Mouse (Mus musculus): ENCODE measurements around the gene Bola2. TPM values are rescaled to one million over a fixed set of nuclear protein-coding genes. Genes with fewer than 3 reads are reported as not detected.

Bola2 gene
- total and polyA plus RNA-seq, 2 experiments = 15.6 to 37.7 TPM

- Histone ChIP-seq H3K9ac (ENCODE audit: low read depth, low read length) (peak overlapping the region; percentile 2; the same call in 1 of the 2 replicates), H3K27ac (replicated peaks; ENCODE audit: insufficient read depth, low read depth, low read length) (peak overlapping the region; percentile 54), H3K36me3 (ENCODE audit: control insufficient read depth, insufficient read depth, low read length) (no peaks in the 10 kb centered on the region), H3K4me1 (ENCODE audit: control insufficient read depth, insufficient read depth, low read length) (peaks cover 8% of the 10 kb centered on the region), H3K79me2 (ENCODE audit: control insufficient read depth, insufficient read depth, low read length) (no peaks in the 10 kb centered on the region), H3K4me3 (ENCODE audit: insufficient read depth, low read depth, low read length) (peak overlapping the region; percentile 19), H3K27me3 (ENCODE audit: control insufficient read depth, insufficient read depth, low read length) (no peaks in the 10 kb centered on the region)
- WGBS = 27% methylated on average over 12 of the region's 12 CpGs
- DNase-seq (ENCODE audit: extremely low read depth, low read depth, low spot score) = peak; percentile 65
- no peak for TF ChIP-seq CTCF (IDR thresholded peaks at IDR 0.05; ENCODE audit: low read depth, low read length)
- no peak for TF ChIP-seq POLR2A (IDR thresholded peaks at IDR 0.05; ENCODE audit: extremely low read depth, insufficient read depth, low read length)
These were observed 50.9 kb downstream of the Bola2 start for GRCm38 (mm10) chr7:126746066-126746465.

- peaks cover 8% of the 10 kb centered on the region for H3K4me1 ChIP-seq (ENCODE audit: control insufficient read depth, insufficient read depth, low read length)
- peak overlapping the region; percentile 46 for H3K9ac ChIP-seq (ENCODE audit: low read depth, low read length)
- peak overlapping the region; percentile 19; the same call in 1 of the 2 replicates for H3K4me3 ChIP-seq (ENCODE audit: insufficient read depth, low read depth, low read length)
- peak overlapping the region; percentile 54 for H3K27ac ChIP-seq (replicated peaks; ENCODE audit: insufficient read depth, low read depth, low read length)
- TF ChIP-seq CTCF (IDR thresholded peaks at IDR 0.05; ENCODE audit: low read depth, low read length) (no peak), POLR2A (IDR thresholded peaks at IDR 0.05; ENCODE audit: extremely low read depth, insufficient read depth, low read length) (no peak)
- H3K79me2 ChIP-seq (ENCODE audit: control insufficient read depth, insufficient read depth, low read length) = no peaks in the 10 kb centered on the region
- H3K27me3 ChIP-seq (ENCODE audit: control insufficient read depth, insufficient read depth, low read length) = no peaks in the 10 kb centered on the region
- H3K36me3 ChIP-seq (ENCODE audit: control insufficient read depth, insufficient read depth, low read length) = no peaks in the 10 kb centered on the region
- peak; percentile 97 for DNase-seq (ENCODE audit: extremely low read depth, low read depth, low spot score)
- 3% methylated on average over 6 of the region's 6 CpGs for WGBS
These were observed 51.6 kb downstream of the Bola2 start for GRCm38 (mm10) chr7:126746798-126747197.

GRCm38 (mm10) chr7:126748824-126749223 is 53.6 kb downstream of the Bola2 start:
- no peaks in the 10 kb centered on the region for H3K27me3 ChIP-seq (ENCODE audit: control insufficient read depth, insufficient read depth, low read length)
- no peak for DNase-seq (ENCODE audit: extremely low read depth, low read depth, low spot score)
- WGBS = 70% methylated on average over 7 of the region's 7 CpGs
- no peak overlapping the region for H3K27ac ChIP-seq (replicated peaks; ENCODE audit: insufficient read depth, low read depth, low read length)
- no peak overlapping the region for H3K9ac ChIP-seq (ENCODE audit: low read depth, low read length)
- TF ChIP-seq POLR2A (IDR thresholded peaks at IDR 0.05; ENCODE audit: extremely low read depth, insufficient read depth, low read length) = no peak
- TF ChIP-seq CTCF (IDR thresholded peaks at IDR 0.05; ENCODE audit: low read depth, low read length) = no peak
- H3K4me3 ChIP-seq (ENCODE audit: insufficient read depth, low read depth, low read length) = no peak overlapping the region
- no peaks in the 10 kb centered on the region for H3K36me3 ChIP-seq (ENCODE audit: control insufficient read depth, insufficient read depth, low read length)
- peaks cover 8% of the 10 kb centered on the region for H3K4me1 ChIP-seq (ENCODE audit: control insufficient read depth, insufficient read depth, low read length)
- no peaks in the 10 kb centered on the region for H3K79me2 ChIP-seq (ENCODE audit: control insufficient read depth, insufficient read depth, low read length)

Other genes with a start within 250 kb of the Bola2 start
- 5.0 TPM in 1 of 2 replicates, not detected in the other for gene Atp2a1, start 232.3 kb upstream of the Bola2 start, total RNA-seq (2014; rRNA removed)
- gene Atp2a1, start 232.3 kb upstream of the Bola2 start, polyA plus RNA-seq (2012; rRNA removed) = 0.21 and 0.34 TPM in 2 replicates
- 4.6 and 7.7 TPM in 2 replicates for gene Sh2b1, start 220.0 kb upstream of the Bola2 start, total RNA-seq (2014; rRNA removed)
- gene Sh2b1, start 220.0 kb upstream of the Bola2 start, polyA plus RNA-seq (2012; rRNA removed) = 36.2 and 43.1 TPM in 2 replicates
- gene Tufm, start 208.0 kb upstream of the Bola2 start, total RNA-seq (2014; rRNA removed) = 90.8 and 94.4 TPM in 2 replicates
- gene Tufm, start 208.0 kb upstream of the Bola2 start, polyA plus RNA-seq (2012; rRNA removed) = 163 TPM in 2 replicates
- gene Atxn2l, start 192.0 kb upstream of the Bola2 start, total RNA-seq (2014; rRNA removed) = 4.6 and 6.4 TPM in 2 replicates
- gene Atxn2l, start 192.0 kb upstream of the Bola2 start, polyA plus RNA-seq (2012; rRNA removed) = 42.9 and 81.3 TPM in 2 replicates
- 79.4 and 85.6 TPM in 2 replicates for gene Eif3c, start 129.0 kb upstream of the Bola2 start, total RNA-seq (2014; rRNA removed)
- gene Eif3c, start 129.0 kb upstream of the Bola2 start, polyA plus RNA-seq (2012; rRNA removed) = 54.2 and 64.1 TPM in 2 replicates
- 0.74 and 1.6 TPM in 2 replicates for gene Apobr, start 110.5 kb upstream of the Bola2 start, total RNA-seq (2014; rRNA removed)
- gene Apobr, start 110.5 kb upstream of the Bola2 start, polyA plus RNA-seq (2012; rRNA removed) = 0.58 and 1.0 TPM in 2 replicates
- gene Cln3, start 109.6 kb upstream of the Bola2 start, total RNA-seq (2014; rRNA removed) = 7.1 and 9.5 TPM in 2 replicates
- gene Cln3, start 109.6 kb upstream of the Bola2 start, polyA plus RNA-seq (2012; rRNA removed) = 40.9 and 57.0 TPM in 2 replicates
- not detected in 2 replicates for gene Il27, start 100.5 kb upstream of the Bola2 start, total RNA-seq (2014; rRNA removed)
- gene Il27, start 100.5 kb upstream of the Bola2 start, polyA plus RNA-seq (2012; rRNA removed) = 0.31 TPM in 1 of 2 replicates, not detected in the other
- gene Nupr1, start 64.5 kb upstream of the Bola2 start, total RNA-seq (2014; rRNA removed) = 3.0 and 3.2 TPM in 2 replicates
- gene Nupr1, start 64.5 kb upstream of the Bola2 start, polyA plus RNA-seq (2012; rRNA removed) = 1.2 TPM in 2 replicates
- 7.7 and 10.7 TPM in 2 replicates for gene Sgf29, start 46.1 kb upstream of the Bola2 start, total RNA-seq (2014; rRNA removed)
- 34.7 and 54.2 TPM in 2 replicates for gene Sgf29, start 46.1 kb upstream of the Bola2 start, polyA plus RNA-seq (2012; rRNA removed)
- 661 and 727 TPM in 2 replicates for gene Sult1a1, start 19.0 kb upstream of the Bola2 start, total RNA-seq (2014; rRNA removed)
- gene Sult1a1, start 19.0 kb upstream of the Bola2 start, polyA plus RNA-seq (2012; rRNA removed) = 566 and 586 TPM in 2 replicates
- 4.1 and 4.6 TPM in 2 replicates for gene Slx1b, start 383 bp downstream of the Bola2 start, total RNA-seq (2014; rRNA removed)
- 11.3 and 15.4 TPM in 2 replicates for gene Slx1b, start 383 bp downstream of the Bola2 start, polyA plus RNA-seq (2012; rRNA removed)
- 7.7 and 9.0 TPM in 2 replicates for gene Coro1a, start 12.4 kb downstream of the Bola2 start, total RNA-seq (2014; rRNA removed)
- gene Coro1a, start 12.4 kb downstream of the Bola2 start, polyA plus RNA-seq (2012; rRNA removed) = 10.6 and 22.7 TPM in 2 replicates
- 10.4 and 14.8 TPM in 2 replicates for gene Mapk3, start 64.2 kb downstream of the Bola2 start, total RNA-seq (2014; rRNA removed)
- gene Mapk3, start 64.2 kb downstream of the Bola2 start, polyA plus RNA-seq (2012; rRNA removed) = 68.7 and 70.7 TPM in 2 replicates
- 0.46 and 2.3 TPM in 2 replicates for gene Gdpd3, start 70.9 kb downstream of the Bola2 start, total RNA-seq (2014; rRNA removed)
- 8.0 and 9.0 TPM in 2 replicates for gene Gdpd3, start 70.9 kb downstream of the Bola2 start, polyA plus RNA-seq (2012; rRNA removed)
- gene Ypel3, start 81.6 kb downstream of the Bola2 start, total RNA-seq (2014; rRNA removed) = 26.4 and 35.2 TPM in 2 replicates
- gene Ypel3, start 81.6 kb downstream of the Bola2 start, polyA plus RNA-seq (2012; rRNA removed) = 119 and 144 TPM in 2 replicates
- gene Tbx6, start 86.1 kb downstream of the Bola2 start, total RNA-seq (2014; rRNA removed) = 0.13 and 0.18 TPM in 2 replicates
- 0.71 and 1.1 TPM in 2 replicates for gene Tbx6, start 86.1 kb downstream of the Bola2 start, polyA plus RNA-seq (2012; rRNA removed)
- gene Ppp4c, start 97.1 kb downstream of the Bola2 start, total RNA-seq (2014; rRNA removed) = 45.8 and 52.8 TPM in 2 replicates
- gene Ppp4c, start 97.1 kb downstream of the Bola2 start, polyA plus RNA-seq (2012; rRNA removed) = 81.2 and 97.2 TPM in 2 replicates
- gene Fam57b, start 102.3 kb downstream of the Bola2 start, total RNA-seq (2014; rRNA removed) = not detected in 2 replicates
- gene Fam57b, start 102.3 kb downstream of the Bola2 start, polyA plus RNA-seq (2012; rRNA removed) = 0.06 and 0.44 TPM in 2 replicates
- gene 4930451I11Rik, start 136.2 kb downstream of the Bola2 start, total RNA-seq (2014; rRNA removed) = not detected in 2 replicates
- gene 4930451I11Rik, start 136.2 kb downstream of the Bola2 start, polyA plus RNA-seq (2012; rRNA removed) = not detected in 2 replicates
- not detected in 2 replicates for gene Doc2a, start 152.0 kb downstream of the Bola2 start, total RNA-seq (2014; rRNA removed)
- not detected in 2 replicates for gene Doc2a, start 152.0 kb downstream of the Bola2 start, polyA plus RNA-seq (2012; rRNA removed)
- gene Hirip3, start 166.6 kb downstream of the Bola2 start, total RNA-seq (2014; rRNA removed) = 1.0 and 1.5 TPM in 2 replicates
- 1.00 and 2.4 TPM in 2 replicates for gene Hirip3, start 166.6 kb downstream of the Bola2 start, polyA plus RNA-seq (2012; rRNA removed)
- 2.5 and 4.8 TPM in 2 replicates for gene Ino80e, start 167.0 kb downstream of the Bola2 start, total RNA-seq (2014; rRNA removed)
- 16.3 and 18.5 TPM in 2 replicates for gene Ino80e, start 167.0 kb downstream of the Bola2 start, polyA plus RNA-seq (2012; rRNA removed)
- 20.5 and 21.7 TPM in 2 replicates for gene Taok2, start 189.3 kb downstream of the Bola2 start, total RNA-seq (2014; rRNA removed)
- gene Taok2, start 189.3 kb downstream of the Bola2 start, polyA plus RNA-seq (2012; rRNA removed) = 28.5 and 42.7 TPM in 2 replicates
- 78.4 and 98.6 TPM in 2 replicates for gene Tmem219, start 227.5 kb downstream of the Bola2 start, total RNA-seq (2014; rRNA removed)
- 94.9 and 120 TPM in 2 replicates for gene Tmem219, start 227.5 kb downstream of the Bola2 start, polyA plus RNA-seq (2012; rRNA removed)
- 2.1 and 3.4 TPM in 2 replicates for gene Kctd13, start 233.5 kb downstream of the Bola2 start, total RNA-seq (2014; rRNA removed)
- 5.8 and 7.6 TPM in 2 replicates for gene Kctd13, start 233.5 kb downstream of the Bola2 start, polyA plus RNA-seq (2012; rRNA removed)